Mouse (Mus musculus) G1E (cell line): ENCODE results near the gene AI593442.

ENCODE experiments used
- CTCF ChIP-seq: IDR thresholded peaks from 2 replicates; pipeline ENCODE4 v1.5.1; 2012; ENCODE audit warnings: low read depth, low read length, inconsistent platforms, mixed read lengths
- GATA1 ChIP-seq: IDR thresholded peaks from 2 replicates; pipeline ENCODE4 v1.6.1; 2012; ENCODE audit warnings: borderline replicate concordance, low read length, inconsistent platforms, mixed read lengths
- POLR2AphosphoS5 ChIP-seq: IDR thresholded peaks from 2 replicates; pipeline ENCODE4 v1.6.1; 2012; ENCODE audit warnings: low read depth, low read length, inconsistent platforms; ENCODE audit not compliant: insufficient replicate concordance
- TAL1 ChIP-seq: conservative IDR thresholded peaks from 2 replicates; pipeline ENCODE4 v1.6.1; 2012; ENCODE audit warnings: low read depth, low read length, inconsistent platforms, mixed read lengths

DNA sequence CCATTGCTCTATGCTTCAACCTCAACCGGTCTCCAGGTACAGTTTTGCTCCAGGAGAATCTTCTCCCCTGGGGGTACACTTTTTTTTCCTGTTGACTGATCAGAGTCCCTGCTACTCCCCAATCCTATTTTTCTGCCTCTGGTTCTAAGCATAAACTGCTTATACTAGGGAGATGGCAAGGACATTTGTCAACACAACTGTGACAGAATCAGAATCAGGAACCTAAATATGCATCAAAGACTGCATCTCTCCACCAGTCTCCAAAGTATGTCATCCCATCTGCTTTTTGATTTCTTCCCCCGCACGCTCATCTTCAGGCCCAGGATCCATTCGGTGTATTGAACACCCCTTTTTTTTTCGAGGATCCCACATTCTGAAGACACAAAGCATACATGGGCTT lies 456 bp upstream of the AI593442 start:
- TF ChIP-seq CTCF, result no peak
- no peak for TF ChIP-seq GATA1
- no peak for TF ChIP-seq POLR2AphosphoS5
- TF ChIP-seq TAL1, result no peak
